Mouse (Mus musculus) liver, adult 2 months (tissue): Measurements from ENCODE around the gene Cela1.

Experiments used
- CTCF ChIP-seq: fragments of 200-500 bp; IDR thresholded peaks from 2 replicates; pipeline ENCODE4 v1.5.1; 2011; ENCODE audit warnings: low read depth, low read length, control low read depth
- POLR2A ChIP-seq: fragments of 200-500 bp; IDR thresholded peaks from 2 replicates; pipeline ENCODE4 v1.6.1; 2011; ENCODE audit warnings: low read length, control low read depth; ENCODE audit not compliant: insufficient read depth; ENCODE audit errors: extremely low read depth

GRCm38 (mm10) chr15:100714470-100714869 lies 26.7 kb upstream of the Cela1 start:
- TF ChIP-seq POLR2A (no peak), CTCF (no peak)
